In genomic region chr4:115828572-115828902, GRCm38 (mm10) we compare ENCODE assay signal across 8 mouse cellular contexts. TPM values are rescaled to one million over a fixed set of nuclear protein-coding genes. Genes with fewer than 3 reads are reported as not detected.
A peak's percentile ranks its signal among the peaks of the same experiment; 100 is the strongest.
DNase-seq lines count a peak whose midpoint lies in the region; ATAC-seq and TF ChIP-seq lines count a peak whose summit lies in the region.

No protein-coding gene starts in this region.

- H3K27ac ChIP-seq in testis, adult 2 months (ENCODE audit: control insufficient read depth, insufficient read depth, low read depth, low read length): no peak overlapping the region
- peak overlapping the region; percentile 71 for H3K27ac ChIP-seq in liver, embryonic 14.5 days

- peak overlapping the region; percentile 81 for H3K9ac ChIP-seq in liver, embryonic 14.5 days (replicated peaks)

- peaks cover 11% of the 10 kb centered on the region for H3K4me1 ChIP-seq in testis, adult 2 months (ENCODE audit: control insufficient read depth, insufficient read depth, low read length)
- H3K4me1 ChIP-seq in liver, embryonic 14.5 days (replicated peaks; ENCODE audit: control insufficient read depth in 2 of 2, insufficient read depth in 2 of 2, low read length in 1 of 2): peaks cover 36 to 45% of the 10 kb centered on the region in 2 experiments

- H3K27me3 ChIP-seq in testis, adult 2 months (ENCODE audit: control insufficient read depth, insufficient read depth, low read length): no peaks in the 10 kb centered on the region
- no peaks in the 10 kb centered on the region for H3K27me3 ChIP-seq in liver, embryonic 14.5 days (ENCODE audit: control insufficient read depth, insufficient read depth, low read length)

- WGBS in liver, embryonic 14.5 days (ENCODE audit: insufficient replicate concordance): 8% methylated on average over 8 of the region's 8 CpGs

- H3K36me3 ChIP-seq in testis, adult 2 months (ENCODE audit: control insufficient read depth, insufficient read depth, low read length): no peaks in the 10 kb centered on the region
- peaks cover 8% of the 10 kb centered on the region; the same call in 1 of the 2 replicates for H3K36me3 ChIP-seq in liver, embryonic 14.5 days (replicated peaks; ENCODE audit: control insufficient read depth, insufficient read depth, low read depth)

- peak; percentile 27; the same call in 1 of the 2 replicates for TF ChIP-seq EP300 in liver, embryonic 14.5 days (IDR thresholded peaks at IDR 0.05; ENCODE audit: low read depth)

- peak overlapping the region; percentile 88 for H3K4me3 ChIP-seq in testis, adult 2 months (ENCODE audit: control insufficient read depth, low read depth, low read length)
- peak overlapping the region; percentile 79 to 90 for H3K4me3 ChIP-seq in liver, embryonic 14.5 days (ENCODE audit: insufficient read depth in 1 of 2, low read depth in 2 of 2, low read length in 2 of 2)

- H3K4me2 ChIP-seq in liver, embryonic 14.5 days (ENCODE audit: low read depth): peak overlapping the region; percentile 93

- peak; percentile 56 for DNase-seq in cerebellum, adult 9-10 months
- DNase-seq in cerebellum, adult 11-12 months: no peak
- no peak for DNase-seq in testis, postnatal 14 days (ENCODE audit: low spot score)
- no peak for DNase-seq in liver, embryonic 14.5 days (ENCODE audit: low read depth in 3 of 3, low spot score in 3 of 3)
- no peak for DNase-seq in thymus, postnatal 4 days
- DNase-seq in cerebellum, postnatal 4 days (ENCODE audit: low spot score in 2 of 2): no peak

- ATAC-seq in liver, embryonic 14.5 days (ENCODE audit: insufficient read depth): no peak
- no peak for ATAC-seq in activated CD4-positive, CD25-positive, alpha-beta regulatory T cell, adult 4 months

- TF ChIP-seq CTCF in testis, adult 2 months (IDR thresholded peaks at IDR 0.05; ENCODE audit: control insufficient read depth, insufficient read depth, insufficient replicate concordance, low read depth, low read length): no peak
- no peak for TF ChIP-seq CTCF in liver, embryonic 14.5 days (IDR thresholded peaks at IDR 0.05; ENCODE audit: low read depth)

- TF ChIP-seq POLR2A in testis, adult 2 months (IDR thresholded peaks at IDR 0.05; ENCODE audit: control insufficient read depth, low read depth, low read length): no peak

- no peaks in the 10 kb centered on the region for H3K9me3 ChIP-seq in liver, embryonic 14.5 days (ENCODE audit: control insufficient read depth, low read length)

RNA-seq across cellular contexts. Expression of gene Mob3c, which starts 0.6 kb away (rescaled TPM):
- polyA plus RNA-seq in testis, adult 2 months (2012; rRNA removed): 9.3 and 12.8 TPM in 2 replicates
- polyA plus RNA-seq in liver, embryonic 14.5 days (2012; rRNA removed): 3.6 and 5.6 TPM in 2 replicates
- 4.2 and 5.0 TPM in 2 replicates for polyA plus RNA-seq in liver, embryonic 14.5 days (2014; fragmentation: Nextera tagmentation; extraction: Ambion mirVana)
- 10 to 100 TPM in 1 of 2 experiments, 1 to 10 TPM in 1; 10.0 to 13.4 TPM for polyA plus RNA-seq in activated CD4-positive, CD25-positive, alpha-beta regulatory T cell, adult 4 months (2017; shearing (Covaris generic))

RNA-seq across cellular contexts. Expression of gene Mknk1, which starts 10.5 kb away (rescaled TPM):
- 29.4 and 31.2 TPM in 2 replicates for polyA plus RNA-seq in testis, adult 2 months (2012; rRNA removed)
- 29.1 and 34.8 TPM in 2 replicates for polyA plus RNA-seq in liver, embryonic 14.5 days (2012; rRNA removed)
- 21.3 and 24.7 TPM in 2 replicates for polyA plus RNA-seq in liver, embryonic 14.5 days (2014; fragmentation: Nextera tagmentation; extraction: Ambion mirVana)
- 10 to 100 TPM; 30.7 to 46.8 TPM for polyA plus RNA-seq in activated CD4-positive, CD25-positive, alpha-beta regulatory T cell, adult 4 months (2017; shearing (Covaris generic))

RNA-seq across cellular contexts. Expression of gene Atpaf1, which starts 43.9 kb away (rescaled TPM):
- polyA plus RNA-seq in testis, adult 2 months (2012; rRNA removed): 11.3 and 12.0 TPM in 2 replicates
- 5.5 and 8.5 TPM in 2 replicates for polyA plus RNA-seq in liver, embryonic 14.5 days (2012; rRNA removed)
- 15.0 and 22.0 TPM in 2 replicates for polyA plus RNA-seq in liver, embryonic 14.5 days (2014; fragmentation: Nextera tagmentation; extraction: Ambion mirVana)
- polyA plus RNA-seq in activated CD4-positive, CD25-positive, alpha-beta regulatory T cell, adult 4 months (2017; shearing (Covaris generic)): 10 to 100 TPM; 22.3 to 25.4 TPM

RNA-seq across cellular contexts. Expression of gene Tex38, which starts 47.7 kb away (rescaled TPM):
- polyA plus RNA-seq in testis, adult 2 months (2012; rRNA removed): 71.9 and 78.8 TPM in 2 replicates
- polyA plus RNA-seq in liver, embryonic 14.5 days (2012; rRNA removed): 0.07 TPM in 1 of 2 replicates, not detected in the other
- polyA plus RNA-seq in liver, embryonic 14.5 days (2014; fragmentation: Nextera tagmentation; extraction: Ambion mirVana): not detected in 2 replicates
- under 1 TPM in 1 of 2 experiments, not detected in 1; 0.92 TPM for polyA plus RNA-seq in activated CD4-positive, CD25-positive, alpha-beta regulatory T cell, adult 4 months (2017; shearing (Covaris generic))

RNA-seq across cellular contexts. Expression of gene Kncn, which starts 55.7 kb away (rescaled TPM):
- polyA plus RNA-seq in testis, adult 2 months (2012; rRNA removed): 0.96 and 1.0 TPM in 2 replicates
- 0.01 TPM in 1 of 2 replicates, not detected in the other for polyA plus RNA-seq in liver, embryonic 14.5 days (2012; rRNA removed)
- 0.05 TPM in 1 of 2 replicates, not detected in the other for polyA plus RNA-seq in liver, embryonic 14.5 days (2014; fragmentation: Nextera tagmentation; extraction: Ambion mirVana)
- polyA plus RNA-seq in activated CD4-positive, CD25-positive, alpha-beta regulatory T cell, adult 4 months (2017; shearing (Covaris generic)): not detected
